Mouse (Mus musculus) bone marrow macrophage, adult 2 months (primary cell): ENCODE data around the gene Cdx2. TPM values are rescaled to one million over a fixed set of nuclear protein-coding genes. Genes with fewer than 3 reads are reported as not detected.

ENCODE experiments used
- H3K27ac ChIP-seq: 2 replicates; pipeline ENCODE4 v1.5.1; 2012; ENCODE audit warnings: low read depth, low read length; ENCODE audit not compliant: insufficient read depth
- H3K4me1 ChIP-seq: 2 replicates; pipeline ENCODE4 v1.6.1; 2012; ENCODE audit warnings: low read length; ENCODE audit not compliant: control insufficient read depth, insufficient read depth
- H3K4me3 ChIP-seq: 2 replicates; pipeline ENCODE4 v1.5.1; 2012; ENCODE audit warnings: mild to moderate bottlenecking, low read length, moderate library complexity; ENCODE audit not compliant: insufficient read depth
- CTCF ChIP-seq: IDR thresholded peaks from 2 replicates; pipeline ENCODE4 v1.5.1; 2012; ENCODE audit warnings: low read depth, mild to moderate bottlenecking, low read length, moderate library complexity
- POLR2A ChIP-seq: IDR thresholded peaks from 2 replicates; pipeline ENCODE4 v1.6.1; 2012; ENCODE audit warnings: mild to moderate bottlenecking, low read depth, low read length, borderline replicate concordance
- polyA plus RNA-seq: library from polyadenylated mRNA; stranded (reverse); fragments of >200 nt; gene quantifications from 2 replicates; pipeline ENCODE4 v1.2.4, GENCODE M21; 2012; ENCODE audit not compliant: missing spikeins, insufficient read depth, insufficient read length

Gene Cdx2
- polyA plus RNA-seq, 1 experiment, result not detected

- no peak overlapping the region for H3K27ac ChIP-seq
- no peaks in the 10 kb centered on the region for H3K4me1 ChIP-seq
- TF ChIP-seq CTCF (no peak), POLR2A (no peak)
- H3K4me3 ChIP-seq, result no peak overlapping the region
Measured at GRCm38 (mm10) chr5:147267434-147267833, 39.6 kb downstream of the Cdx2 start.

DNA sequence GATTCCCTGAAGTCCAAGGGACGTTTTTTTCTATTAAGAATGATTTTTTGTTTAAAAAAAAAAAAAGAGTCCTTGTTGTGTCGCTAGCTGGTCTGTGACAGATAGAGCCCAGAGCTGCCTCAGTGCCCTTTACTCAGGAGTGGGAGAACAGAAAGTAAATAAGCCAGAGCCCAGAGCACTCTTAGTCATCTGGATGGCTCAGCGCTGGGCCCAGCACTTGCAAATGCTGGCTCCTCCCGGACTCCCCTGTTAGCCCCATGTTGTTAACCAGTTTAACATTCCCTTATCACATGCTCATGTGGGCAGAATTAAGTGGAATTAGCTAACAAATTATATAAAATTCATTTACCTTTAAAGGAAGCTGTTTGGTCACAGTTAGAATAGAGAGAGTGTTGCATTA lies 43.1 kb downstream of the Cdx2 start:
- no peaks in the 10 kb centered on the region for H3K4me1 ChIP-seq
- no peak for TF ChIP-seq POLR2A
- TF ChIP-seq CTCF, result no peak
- no peak overlapping the region for H3K27ac ChIP-seq
- no peak overlapping the region for H3K4me3 ChIP-seq

DNA sequence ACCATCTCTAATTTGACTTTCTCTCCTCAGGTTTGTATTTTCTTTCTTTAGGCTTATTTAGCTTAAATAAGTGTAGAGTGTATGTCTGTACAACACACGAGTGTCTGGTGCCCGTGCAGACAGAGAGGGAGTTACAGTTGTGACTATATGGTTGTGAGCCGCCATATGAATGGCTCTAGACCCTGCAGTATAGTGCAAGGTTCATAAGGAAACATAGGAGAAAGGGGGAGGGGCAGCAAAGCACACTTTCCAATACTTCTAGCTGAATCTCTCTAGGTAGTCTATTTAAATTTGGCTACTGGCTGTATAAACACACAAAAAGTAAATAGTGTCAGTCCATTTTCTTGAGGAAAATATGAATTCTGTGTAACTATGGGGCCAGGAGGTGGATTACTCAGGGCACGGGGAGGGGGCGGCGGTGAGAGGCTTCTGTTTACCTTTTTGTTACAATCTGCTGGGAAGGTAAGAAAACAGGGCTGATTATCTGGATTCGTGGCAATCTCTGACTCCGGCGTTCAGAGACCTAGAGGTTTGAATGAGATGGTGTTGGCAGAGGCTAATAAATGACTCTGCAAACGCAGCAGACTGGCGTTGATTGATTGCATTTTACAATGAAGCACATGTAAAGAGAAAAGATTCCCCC lies 45.0 kb downstream of the Cdx2 start:
- no peak overlapping the region for H3K27ac ChIP-seq
- TF ChIP-seq POLR2A (no peak), CTCF (no peak)

GRCm38 (mm10) chr5:147260778-147261177 lies 46.3 kb downstream of the Cdx2 start:
- Histone ChIP-seq H3K4me1 (no peaks in the 10 kb centered on the region), H3K4me3 (no peak overlapping the region), H3K27ac (no peak overlapping the region)
- TF ChIP-seq POLR2A (no peak), CTCF (no peak)

More for the DNA sequence above, 45.0 kb downstream of the Cdx2 start:
- no peaks in the 10 kb centered on the region for H3K4me1 ChIP-seq
- H3K4me3 ChIP-seq, result no peak overlapping the region

GRCm38 (mm10) chr5:147260189-147260588 lies 46.9 kb downstream of the Cdx2 start:
- Histone ChIP-seq H3K4me1 (no peaks in the 10 kb centered on the region), H3K4me3 (no peak overlapping the region), H3K27ac (no peak overlapping the region)
- no peak for TF ChIP-seq CTCF
- TF ChIP-seq POLR2A, result no peak

Other genes starting within 250 kb of the Cdx2 start
- gene Lnx2, start 230.7 kb downstream of the Cdx2 start, polyA plus RNA-seq, result 4.0 and 7.4 TPM in 2 replicates
- gene Polr1d, start 230.2 kb downstream of the Cdx2 start, polyA plus RNA-seq, result 120 and 135 TPM in 2 replicates
- not detected in 2 replicates for gene Gsx1, start 118.6 kb downstream of the Cdx2 start, polyA plus RNA-seq
- not detected in 2 replicates for gene Pdx1, start 37.3 kb downstream of the Cdx2 start, polyA plus RNA-seq
- not detected in 2 replicates for gene Urad, start 15.2 kb upstream of the Cdx2 start, polyA plus RNA-seq
- gene Flt3, start 93.2 kb upstream of the Cdx2 start, polyA plus RNA-seq, result not detected in 2 replicates
- gene Pan3, start 122.9 kb upstream of the Cdx2 start, polyA plus RNA-seq, result 150 TPM in 2 replicates